Mouse (Mus musculus) midbrain, embryonic 16.5 days (tissue): ENCODE measurements around the gene Apbb2. TPM values are rescaled to one million over a fixed set of nuclear protein-coding genes. Genes with fewer than 3 reads are reported as not detected.

Source experiments
- ATAC-seq: fragments of 200-750 bp; cut with Nextera tagmentation; 2 replicates; pipeline ENCODE4 v1.8.0; 2017; ENCODE audit warnings: moderate TSS enrichment
- H3K27ac ChIP-seq: fragments of 300-500 bp; sonication (generic); 2 replicates; pipeline ENCODE4 v1.5.1; 2014; ENCODE audit warnings: mild to moderate bottlenecking, low read length, mixed read lengths
- H3K27me3 ChIP-seq: fragments of 300-500 bp; sonication (generic); 2 replicates; pipeline ENCODE4 v1.6.1; 2014; ENCODE audit warnings: low read depth, low read length, mixed read lengths; ENCODE audit not compliant: control insufficient read depth, insufficient read depth
- H3K36me3 ChIP-seq: fragments of 300-500 bp; sonication (generic); 2 replicates; pipeline ENCODE4 v1.6.1; 2014; ENCODE audit warnings: mild to moderate bottlenecking, low read length, moderate library complexity, mixed read lengths; ENCODE audit not compliant: control insufficient read depth, insufficient read depth
- H3K4me1 ChIP-seq: fragments of 300-500 bp; sonication (generic); 2 replicates; pipeline ENCODE4 v1.6.1; 2014; ENCODE audit warnings: mild to moderate bottlenecking, low read length, mixed read lengths; ENCODE audit not compliant: control insufficient read depth, insufficient read depth
- H3K4me2 ChIP-seq: fragments of 300-500 bp; sonication (generic); 2 replicates; pipeline ENCODE4 v1.6.1; 2014; ENCODE audit warnings: mild to moderate bottlenecking, low read length, mixed read lengths
- H3K4me3 ChIP-seq: fragments of 300-500 bp; sonication (generic); 2 replicates; pipeline ENCODE4 v1.5.1; 2014; ENCODE audit warnings: low read depth, mild to moderate bottlenecking, low read length, moderate library complexity, mixed read lengths
- H3K9ac ChIP-seq: fragments of 300-500 bp; sonication (generic); 2 replicates; pipeline ENCODE4 v1.6.1; 2014; ENCODE audit warnings: low read depth, low read length, mixed read lengths
- H3K9me3 ChIP-seq: fragments of 300-500 bp; sonication (generic); replicated peaks from 2 replicates; pipeline ENCODE4 v1.6.1; 2014; ENCODE audit warnings: mild to moderate bottlenecking, low read length, mixed read lengths; ENCODE audit not compliant: control insufficient read depth, poor library complexity, severe bottlenecking
- WGBS: fragments of 180-500 bp; shearing (Covaris S2); extraction: QIAGEN DNeasy Blood & Tissue Kit; methylation state at CpG from one replicate; pipeline ENCODE4 v1.1.7; 2014; 5-methylcytosine and 5-hydroxymethylcytosine counted together
- polyA plus RNA-seq: library from polyadenylated mRNA; unstranded; fragments of >200 nt; fragmentation: Nextera tagmentation; extraction: Ambion mirVana; gene quantifications from 2 replicates; pipeline ENCODE4 v1.2.1, GENCODE M21; 2015

Apbb2 gene
- polyA plus RNA-seq, 1 experiment from 2014 or later: 107 TPM

DNA sequence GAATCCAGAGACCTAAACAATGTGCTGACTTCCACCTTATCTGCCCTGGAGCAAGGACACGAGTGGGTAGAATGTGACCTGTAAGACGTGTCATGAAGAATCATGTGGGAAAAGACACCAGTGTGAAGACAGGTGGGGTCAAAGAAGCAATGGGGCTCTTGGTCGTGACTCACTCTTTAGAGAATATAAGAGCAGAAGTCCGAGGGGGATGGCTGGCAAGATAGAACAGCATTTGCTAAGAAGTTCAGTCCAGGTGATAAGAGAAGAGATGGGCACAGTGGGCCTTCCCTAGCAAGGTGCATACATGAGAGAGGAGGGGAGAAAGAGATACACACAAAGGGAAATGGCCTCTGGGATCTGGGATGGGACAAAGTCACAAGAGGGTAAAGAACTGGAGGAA lies 163.8 kb downstream of the Apbb2 start:
- no peaks in the 10 kb centered on the region for H3K36me3 ChIP-seq
- H3K4me1 ChIP-seq: peaks cover 7% of the 10 kb centered on the region; the same call in 1 of the 2 replicates
- no peak for ATAC-seq
- no peaks in the 10 kb centered on the region for H3K27me3 ChIP-seq
- H3K27ac ChIP-seq: no peak overlapping the region
- H3K4me2 ChIP-seq: no peak overlapping the region
- no peaks in the 10 kb centered on the region for H3K9me3 ChIP-seq
- H3K4me3 ChIP-seq: no peak overlapping the region
- WGBS: 94% methylated on average over 4 of the region's 4 CpGs
- no peak overlapping the region for H3K9ac ChIP-seq

DNA sequence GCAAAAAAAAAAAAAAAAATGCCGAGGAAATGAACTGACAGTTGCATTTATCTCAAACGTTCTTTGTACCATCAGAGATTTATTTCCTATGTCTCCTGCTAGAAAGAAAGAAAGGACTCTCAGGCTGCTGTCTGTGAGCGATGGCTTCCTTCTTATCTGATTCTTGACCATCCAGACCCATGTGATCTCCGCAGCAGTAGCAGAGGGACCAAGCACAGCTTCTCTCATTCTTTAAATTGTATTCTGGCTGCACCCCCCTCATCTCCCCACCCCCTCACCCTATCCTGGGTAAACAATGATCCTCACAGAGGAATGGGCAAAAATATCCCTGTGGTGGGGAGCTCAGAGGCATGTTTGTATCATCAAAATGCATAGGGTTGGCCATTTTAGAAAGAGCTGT lies 165.5 kb downstream of the Apbb2 start:
- Histone ChIP-seq H3K9ac (no peak overlapping the region), H3K4me3 (no peak overlapping the region), H3K36me3 (no peaks in the 10 kb centered on the region), H3K27ac (0 out of 2 replicates have a peak overlapping the region, but pooled peaks have one; percentile 38), H3K4me1 (peaks cover 7% of the 10 kb centered on the region; the same call in 1 of the 2 replicates), H3K27me3 (no peaks in the 10 kb centered on the region), H3K4me2 (no peak overlapping the region), H3K9me3 (no peaks in the 10 kb centered on the region)
- 61% methylated on average over 4 of the region's 4 CpGs for WGBS
- 0 out of 2 replicates have a peak, but pooled peaks have one; percentile 36 for ATAC-seq

DNA sequence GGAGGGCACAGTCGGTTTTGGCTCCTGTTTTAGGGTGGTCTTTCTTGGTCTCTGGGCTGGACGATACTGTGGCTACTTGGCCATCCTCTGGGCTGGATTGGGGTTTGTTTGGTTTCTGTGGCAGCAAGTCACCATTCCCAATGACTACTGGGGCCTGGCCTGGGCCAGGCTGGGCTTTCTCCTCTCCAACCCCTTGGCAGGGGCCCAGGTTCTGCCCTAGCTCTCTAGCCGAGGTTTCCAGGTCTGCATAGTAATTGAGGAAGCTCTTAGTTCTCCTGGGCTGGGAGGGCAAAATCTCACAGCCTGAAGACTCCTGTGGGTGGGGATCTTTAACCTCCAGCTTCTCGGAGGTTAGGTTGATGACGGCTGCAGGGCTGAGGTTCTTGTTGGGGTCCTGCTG lies 167.0 kb downstream of the Apbb2 start:
- no peak overlapping the region for H3K27ac ChIP-seq
- 91% methylated on average over 5 of the region's 5 CpGs for WGBS
- H3K9ac ChIP-seq: no peak overlapping the region

DNA sequence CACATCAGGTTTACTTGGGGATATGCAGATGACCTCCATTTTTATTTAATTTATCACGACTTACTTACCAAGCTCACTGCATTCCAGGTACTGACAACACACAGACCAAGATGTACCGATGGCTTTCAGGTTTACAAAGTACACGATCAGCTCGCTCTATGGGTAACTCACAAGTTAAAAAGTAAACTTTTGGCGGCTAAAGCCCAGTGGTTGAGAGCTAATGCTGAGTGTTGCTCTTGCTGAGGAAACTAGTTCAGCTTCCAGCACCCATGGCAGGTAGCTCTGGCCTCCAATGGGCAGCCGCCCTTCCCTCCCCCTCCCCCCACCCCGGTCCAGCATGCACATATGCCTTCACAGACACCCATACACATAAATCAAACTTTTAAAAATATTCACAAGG lies 173.1 kb downstream of the Apbb2 start:
- WGBS: 92% methylated on average over 7 of the region's 7 CpGs
- Histone ChIP-seq H3K36me3 (no peaks in the 10 kb centered on the region), H3K4me3 (no peak overlapping the region), H3K4me2 (no peak overlapping the region), H3K9me3 (no peaks in the 10 kb centered on the region), H3K27me3 (no peaks in the 10 kb centered on the region), H3K9ac (no peak overlapping the region), H3K4me1 (peaks cover 3% of the 10 kb centered on the region; the same call in 1 of the 2 replicates), H3K27ac (no peak overlapping the region)
- ATAC-seq: no peak

More for the DNA sequence above, 167.0 kb downstream of the Apbb2 start:
- no peak for ATAC-seq
- no peaks in the 10 kb centered on the region for H3K27me3 ChIP-seq
- no peaks in the 10 kb centered on the region for H3K36me3 ChIP-seq
- H3K4me2 ChIP-seq: no peak overlapping the region
- H3K4me1 ChIP-seq: peaks cover 8% of the 10 kb centered on the region
- no peak overlapping the region for H3K4me3 ChIP-seq
- H3K9me3 ChIP-seq: no peaks in the 10 kb centered on the region

DNA sequence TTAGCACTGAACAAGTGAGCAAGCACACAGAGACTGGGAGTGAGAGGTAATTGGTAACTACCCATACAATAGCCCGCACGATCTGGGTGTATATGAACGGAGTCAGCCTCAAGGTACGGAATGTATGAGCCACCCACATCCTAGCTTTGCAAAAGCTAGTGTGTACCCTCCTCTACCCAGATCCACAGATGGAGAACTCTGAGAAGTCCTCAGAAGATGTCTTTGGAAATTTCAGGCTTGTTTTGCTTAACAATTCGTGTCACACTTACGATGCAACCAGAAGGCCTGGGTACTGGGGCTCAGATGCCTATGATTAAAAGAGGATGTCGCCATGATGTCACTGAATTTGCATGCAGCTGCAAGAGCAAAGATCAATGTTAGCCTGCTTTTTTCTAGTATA lies 176.3 kb downstream of the Apbb2 start:
- H3K4me3 ChIP-seq: no peak overlapping the region
- no peak overlapping the region for H3K4me2 ChIP-seq
- H3K4me1 ChIP-seq: peaks cover 3% of the 10 kb centered on the region; the same call in 1 of the 2 replicates
- ATAC-seq: no peak
- H3K27ac ChIP-seq: no peak overlapping the region
- no peaks in the 10 kb centered on the region for H3K9me3 ChIP-seq
- 77% methylated on average over 7 of the region's 7 CpGs for WGBS
- no peaks in the 10 kb centered on the region for H3K27me3 ChIP-seq
- H3K36me3 ChIP-seq: no peaks in the 10 kb centered on the region
- no peak overlapping the region for H3K9ac ChIP-seq

DNA sequence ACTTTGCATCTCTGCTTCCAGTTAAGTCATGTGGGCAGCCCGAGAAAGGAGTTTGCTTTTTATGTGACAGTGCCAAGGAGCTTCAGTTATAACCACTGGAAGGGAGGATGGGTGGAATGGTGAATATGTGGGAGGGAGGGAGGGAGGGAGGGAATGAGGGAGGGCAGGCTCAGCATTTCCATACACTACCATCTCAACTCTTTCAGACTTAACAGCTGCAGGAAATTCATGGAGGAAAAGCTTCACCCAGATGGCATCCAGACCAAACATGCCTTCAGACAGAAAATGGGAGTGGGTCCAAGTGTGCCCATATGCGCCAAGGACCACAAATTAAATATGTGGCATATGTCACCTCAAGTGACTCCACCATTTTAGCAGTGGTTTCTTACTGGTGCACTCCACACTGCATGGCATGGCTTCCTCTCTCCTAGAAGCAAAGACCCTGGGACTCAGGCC lies 181.8 kb downstream of the Apbb2 start:
- no peak for ATAC-seq
- Histone ChIP-seq H3K9ac (no peak overlapping the region), H3K36me3 (no peaks in the 10 kb centered on the region), H3K4me3 (no peak overlapping the region), H3K4me2 (no peak overlapping the region), H3K9me3 (no peaks in the 10 kb centered on the region), H3K4me1 (no peaks in the 10 kb centered on the region), H3K27me3 (no peaks in the 10 kb centered on the region), H3K27ac (no peak overlapping the region)
- 85% methylated on average over 2 of the region's 2 CpGs for WGBS

DNA sequence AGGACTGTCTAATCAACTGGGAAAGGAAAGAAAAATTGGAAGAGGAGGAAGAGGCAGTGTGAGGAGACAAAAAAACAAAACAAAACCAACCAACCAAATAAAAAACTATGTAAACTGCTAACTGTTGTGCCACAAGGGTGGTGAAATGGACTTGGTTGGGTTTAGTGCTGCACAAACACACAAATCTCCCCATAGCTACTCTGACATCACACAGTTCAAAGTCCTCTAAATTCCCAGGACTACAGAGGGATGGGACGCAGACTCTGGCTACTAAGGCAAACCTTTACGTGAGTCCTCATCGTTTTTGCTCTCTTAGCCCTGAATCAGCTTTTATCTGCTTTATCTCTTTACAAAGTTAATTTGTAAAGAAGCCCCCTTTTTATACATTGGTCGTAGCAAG lies 183.4 kb downstream of the Apbb2 start:
- no peaks in the 10 kb centered on the region for H3K9me3 ChIP-seq
- no peak overlapping the region for H3K4me2 ChIP-seq
- no peaks in the 10 kb centered on the region for H3K4me1 ChIP-seq
- 93% methylated on average over 4 of the region's 4 CpGs for WGBS
- no peaks in the 10 kb centered on the region for H3K36me3 ChIP-seq
- H3K9ac ChIP-seq: no peak overlapping the region
- ATAC-seq: no peak
- H3K27me3 ChIP-seq: no peaks in the 10 kb centered on the region
- H3K27ac ChIP-seq: no peak overlapping the region
- H3K4me3 ChIP-seq: no peak overlapping the region

DNA sequence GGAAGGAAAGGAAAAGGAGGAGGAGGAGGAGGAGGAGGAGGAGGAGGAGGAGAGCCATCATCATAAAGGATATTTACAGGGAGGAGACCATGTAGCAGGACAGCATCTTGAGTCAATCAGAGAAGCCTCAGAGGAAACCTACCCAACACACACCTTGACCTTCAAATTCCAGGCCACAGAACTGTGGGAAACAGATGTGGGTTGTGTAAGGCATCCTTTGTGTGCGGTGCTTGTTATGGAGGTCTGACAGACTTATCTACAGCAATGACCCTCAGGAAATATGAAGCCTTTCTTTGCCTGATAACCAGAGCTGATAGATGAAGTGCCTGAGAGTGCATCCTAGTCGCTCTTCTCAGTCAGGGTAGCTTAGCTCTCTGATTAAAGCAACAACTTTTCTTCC lies 189.5 kb downstream of the Apbb2 start:
- WGBS: 86% methylated on average over 2 of the region's 2 CpGs
- no peaks in the 10 kb centered on the region for H3K4me1 ChIP-seq
- no peak; the same call in 1 of the 2 replicates for ATAC-seq

DNA sequence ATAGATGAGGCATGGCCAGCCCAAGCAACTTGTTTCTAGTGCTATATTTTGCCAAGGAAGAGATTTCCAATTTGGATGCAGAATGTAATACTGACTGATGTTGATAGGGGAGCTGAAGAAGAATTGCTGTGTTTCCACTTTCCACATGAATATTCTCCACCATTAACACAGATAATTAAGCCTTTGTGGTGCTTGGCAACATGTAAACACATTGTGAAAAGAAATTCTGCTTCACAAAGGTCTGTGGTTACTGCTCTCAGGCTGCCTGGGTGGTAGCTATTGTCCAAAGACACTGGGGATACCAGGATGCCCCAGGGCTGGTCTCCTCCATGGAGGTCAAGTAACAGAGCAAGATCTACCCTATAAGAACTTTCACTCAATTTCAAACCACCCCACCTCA lies 190.5 kb downstream of the Apbb2 start:
- no peak overlapping the region for H3K9ac ChIP-seq

More for the DNA sequence above, 189.5 kb downstream of the Apbb2 start:
- Histone ChIP-seq H3K4me3 (no peak overlapping the region), H3K4me2 (no peak overlapping the region), H3K36me3 (no peaks in the 10 kb centered on the region), H3K27me3 (no peaks in the 10 kb centered on the region), H3K9me3 (no peaks in the 10 kb centered on the region), H3K27ac (no peak overlapping the region), H3K9ac (no peak overlapping the region)

More for the DNA sequence above, 190.5 kb downstream of the Apbb2 start:
- H3K4me3 ChIP-seq: no peak overlapping the region
- no peak for ATAC-seq
- no peaks in the 10 kb centered on the region for H3K27me3 ChIP-seq
- H3K9me3 ChIP-seq: no peaks in the 10 kb centered on the region
- no peak overlapping the region for H3K4me2 ChIP-seq
- H3K4me1 ChIP-seq: no peaks in the 10 kb centered on the region
- no peak overlapping the region for H3K27ac ChIP-seq
- no peaks in the 10 kb centered on the region for H3K36me3 ChIP-seq
